Mouse (Mus musculus): ENCODE measurements around the gene Slc48a1. TPM values are rescaled to one million over a fixed set of nuclear protein-coding genes. Genes with fewer than 3 reads are reported as not detected.

Gene Slc48a1
- polyA plus RNA-seq, 1 experiment from 2014 or later: 69.5 TPM

DNA sequence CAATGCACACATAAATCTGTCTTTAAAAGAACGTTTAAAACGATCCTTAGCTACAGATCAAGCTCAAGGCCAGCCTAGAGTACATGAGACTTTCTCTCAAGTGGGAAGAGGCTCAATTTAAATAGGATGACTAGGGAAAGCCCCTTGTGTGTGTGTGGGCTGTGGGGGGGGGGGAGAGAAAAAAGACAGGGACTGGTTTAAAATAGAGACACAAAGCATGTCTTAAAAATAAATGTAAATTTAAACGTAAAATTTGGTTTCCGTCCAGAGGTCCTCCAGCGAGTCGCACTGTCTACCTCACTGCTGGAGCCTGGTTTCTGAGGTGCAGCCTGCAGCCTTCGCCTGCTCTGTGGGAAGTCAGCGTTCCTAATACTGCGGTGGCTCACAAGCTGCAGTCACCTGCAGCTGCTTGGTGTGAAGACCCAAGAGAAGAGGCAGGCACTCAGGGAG is 38.0 kb upstream of the Slc48a1 start:
- no peaks in the 10 kb centered on the region for H3K4me1 ChIP-seq (ENCODE audit: insufficient read depth, low read depth, low read length)
- 78% methylated on average over 9 of the region's 9 CpGs for WGBS
- no peaks in the 10 kb centered on the region for H3K36me3 ChIP-seq (ENCODE audit: insufficient read depth, low read length)
- ATAC-seq (no peak), DNase-seq (ENCODE audit: low spot score) (no peak)
- H3K9ac ChIP-seq (replicated peaks; ENCODE audit: low read depth): no peak overlapping the region
- no peak overlapping the region for H3K27ac ChIP-seq (ENCODE audit: low read length)
- H3K27me3 ChIP-seq (replicated peaks; ENCODE audit: insufficient read depth, low read length): no peaks in the 10 kb centered on the region
- no peak overlapping the region for H3K4me2 ChIP-seq (replicated peaks; ENCODE audit: low read depth, low read length)
- H3K4me3 ChIP-seq (ENCODE audit: low read depth, low read length): no peak overlapping the region
- H3K9me3 ChIP-seq (ENCODE audit: low read length): no peaks in the 10 kb centered on the region
- TF ChIP-seq CTCF (IDR thresholded peaks at IDR 0.05) (no peak), EP300 (IDR thresholded peaks at IDR 0.05) (no peak)

- 71% methylated on average over 12 of the region's 12 CpGs for WGBS
- no peak overlapping the region for H3K27ac ChIP-seq (ENCODE audit: low read length)
- ATAC-seq: no peak
Measured at GRCm38 (mm10) chr15:97741662-97742061, 36.7 kb upstream of the Slc48a1 start.

GRCm38 (mm10) chr15:97742074-97742473 is 36.2 kb upstream of the Slc48a1 start:
- Histone ChIP-seq H3K9me3 (ENCODE audit: low read length) (no peaks in the 10 kb centered on the region), H3K4me2 (replicated peaks; ENCODE audit: low read depth, low read length) (no peak overlapping the region), H3K36me3 (ENCODE audit: insufficient read depth, low read length) (no peaks in the 10 kb centered on the region), H3K27me3 (replicated peaks; ENCODE audit: insufficient read depth, low read length) (no peaks in the 10 kb centered on the region), H3K4me1 (ENCODE audit: insufficient read depth, low read depth, low read length) (no peaks in the 10 kb centered on the region), H3K4me3 (ENCODE audit: low read depth, low read length) (no peak overlapping the region), H3K9ac (replicated peaks; ENCODE audit: low read depth) (no peak overlapping the region), H3K27ac (ENCODE audit: low read length) (no peak overlapping the region)
- TF ChIP-seq EP300 (IDR thresholded peaks at IDR 0.05) (no peak), CTCF (IDR thresholded peaks at IDR 0.05) (no peak)
- DNase-seq (ENCODE audit: low spot score): no peak
- ATAC-seq: no peak
- WGBS: 63% methylated on average over 7 of the region's 7 CpGs

More at GRCm38 (mm10) chr15:97741662-97742061, 36.7 kb upstream of the Slc48a1 start:
- Histone ChIP-seq H3K36me3 (ENCODE audit: insufficient read depth, low read length) (no peaks in the 10 kb centered on the region), H3K27me3 (replicated peaks; ENCODE audit: insufficient read depth, low read length) (no peaks in the 10 kb centered on the region), H3K4me1 (ENCODE audit: insufficient read depth, low read depth, low read length) (no peaks in the 10 kb centered on the region), H3K4me3 (ENCODE audit: low read depth, low read length) (no peak overlapping the region), H3K4me2 (replicated peaks; ENCODE audit: low read depth, low read length) (no peak overlapping the region), H3K9me3 (ENCODE audit: low read length) (no peaks in the 10 kb centered on the region), H3K9ac (replicated peaks; ENCODE audit: low read depth) (no peak overlapping the region)
- no peak for TF ChIP-seq EP300 (IDR thresholded peaks at IDR 0.05)
- no peak for TF ChIP-seq CTCF (IDR thresholded peaks at IDR 0.05)
- no peak for DNase-seq (ENCODE audit: low spot score)

DNA sequence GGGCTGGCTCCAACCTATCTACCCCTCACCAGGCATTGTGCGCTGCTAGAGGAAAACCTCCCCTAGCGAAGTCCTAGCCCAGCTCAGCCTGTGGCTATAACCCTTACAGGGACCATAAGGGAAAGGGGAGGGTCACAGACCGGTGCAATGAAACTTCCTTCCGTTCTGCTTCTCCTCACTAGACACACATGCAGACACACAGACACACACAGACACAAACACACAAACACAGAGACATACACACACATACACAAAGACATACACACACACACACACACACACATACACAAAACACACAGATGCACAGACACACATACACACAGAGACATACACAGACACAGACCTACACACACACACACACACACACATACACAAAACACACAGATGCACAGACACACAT is 35.7 kb upstream of the Slc48a1 start:
- Histone ChIP-seq H3K9me3 (ENCODE audit: low read length) (no peaks in the 10 kb centered on the region), H3K4me1 (ENCODE audit: insufficient read depth, low read depth, low read length) (no peaks in the 10 kb centered on the region), H3K27me3 (replicated peaks; ENCODE audit: insufficient read depth, low read length) (no peaks in the 10 kb centered on the region), H3K9ac (replicated peaks; ENCODE audit: low read depth) (no peak overlapping the region), H3K4me2 (replicated peaks; ENCODE audit: low read depth, low read length) (no peak overlapping the region), H3K36me3 (ENCODE audit: insufficient read depth, low read length) (no peaks in the 10 kb centered on the region), H3K27ac (ENCODE audit: low read length) (no peak overlapping the region), H3K4me3 (ENCODE audit: low read depth, low read length) (no peak overlapping the region)
- WGBS: 49% methylated on average over 4 of the region's 4 CpGs
- DNase-seq (ENCODE audit: low spot score): no peak
- TF ChIP-seq CTCF (IDR thresholded peaks at IDR 0.05) (no peak), EP300 (IDR thresholded peaks at IDR 0.05) (no peak)
- ATAC-seq: no peak

DNA sequence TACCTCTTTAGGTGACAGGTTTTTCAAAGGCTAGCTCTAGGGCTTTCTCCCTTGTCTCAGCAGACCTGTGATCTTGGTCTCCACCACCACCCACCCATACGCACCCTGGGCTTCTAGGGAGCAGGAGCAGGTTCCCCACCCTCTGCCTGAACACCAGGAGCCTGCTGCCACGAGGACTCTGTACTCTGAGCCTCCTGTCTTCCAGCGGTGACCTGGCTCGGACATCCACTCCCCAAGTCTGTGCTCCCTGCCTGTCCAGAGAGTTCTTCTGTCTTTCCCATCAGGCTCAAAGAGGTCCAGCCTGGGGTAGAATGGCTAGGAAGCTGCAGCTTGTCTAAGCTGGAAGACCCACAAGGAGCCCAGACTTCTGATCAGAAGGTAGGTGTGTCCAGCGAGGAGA is 35.1 kb upstream of the Slc48a1 start:
- no peaks in the 10 kb centered on the region for H3K36me3 ChIP-seq (ENCODE audit: insufficient read depth, low read length)
- DNase-seq (ENCODE audit: low spot score): no peak
- TF ChIP-seq CTCF (IDR thresholded peaks at IDR 0.05) (no peak), EP300 (IDR thresholded peaks at IDR 0.05) (no peak)
- no peaks in the 10 kb centered on the region for H3K9me3 ChIP-seq (ENCODE audit: low read length)
- H3K9ac ChIP-seq (replicated peaks; ENCODE audit: low read depth): no peak overlapping the region
- H3K4me1 ChIP-seq (ENCODE audit: insufficient read depth, low read depth, low read length): no peaks in the 10 kb centered on the region
- no peak overlapping the region for H3K4me3 ChIP-seq (ENCODE audit: low read depth, low read length)
- H3K4me2 ChIP-seq (replicated peaks; ENCODE audit: low read depth, low read length): no peak overlapping the region
- no peaks in the 10 kb centered on the region for H3K27me3 ChIP-seq (replicated peaks; ENCODE audit: insufficient read depth, low read length)
- H3K27ac ChIP-seq (ENCODE audit: low read length): no peak overlapping the region
- 80% methylated on average over 5 of the region's 5 CpGs for WGBS
- no peak for ATAC-seq

DNA sequence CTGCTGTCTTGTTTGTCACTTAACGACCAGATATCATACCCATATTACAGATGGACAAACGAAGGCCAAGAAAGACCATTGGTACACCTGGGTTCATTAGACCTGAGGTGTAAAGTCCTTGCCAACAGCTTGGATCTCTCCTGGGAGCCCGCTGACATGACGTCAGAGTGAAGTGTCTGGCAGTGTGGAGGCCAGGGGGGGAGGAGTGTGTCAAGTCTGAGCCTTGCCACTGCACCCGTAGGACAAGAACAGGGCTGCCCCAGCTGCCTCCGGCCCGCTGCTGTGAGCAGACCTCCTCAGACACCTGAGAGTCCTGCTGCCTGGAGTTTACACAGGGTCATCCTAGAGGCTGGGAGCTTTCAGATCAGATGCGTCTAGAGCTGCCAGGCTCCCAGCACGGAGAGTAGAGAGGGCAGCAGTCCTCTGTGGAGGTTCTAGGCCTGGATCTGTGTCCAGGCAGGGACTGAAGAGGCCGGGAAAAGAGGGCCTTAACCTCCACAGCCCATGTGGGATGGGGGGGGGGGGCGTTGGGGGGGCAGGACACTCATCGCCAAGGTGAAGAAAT is 34.3 kb upstream of the Slc48a1 start:
- DNase-seq (ENCODE audit: low spot score): no peak
- TF ChIP-seq EP300 (IDR thresholded peaks at IDR 0.05) (no peak), CTCF (IDR thresholded peaks at IDR 0.05) (no peak)
- Histone ChIP-seq H3K27ac (ENCODE audit: low read length) (no peak overlapping the region), H3K27me3 (replicated peaks; ENCODE audit: insufficient read depth, low read length) (no peaks in the 10 kb centered on the region), H3K4me3 (ENCODE audit: low read depth, low read length) (no peak overlapping the region), H3K9ac (replicated peaks; ENCODE audit: low read depth) (no peak overlapping the region), H3K4me1 (ENCODE audit: insufficient read depth, low read depth, low read length) (no peaks in the 10 kb centered on the region), H3K36me3 (ENCODE audit: insufficient read depth, low read length) (no peaks in the 10 kb centered on the region), H3K9me3 (ENCODE audit: low read length) (no peaks in the 10 kb centered on the region), H3K4me2 (replicated peaks; ENCODE audit: low read depth, low read length) (no peak overlapping the region)
- 53% methylated on average over 12 of the region's 12 CpGs for WGBS
- ATAC-seq: no peak

DNA sequence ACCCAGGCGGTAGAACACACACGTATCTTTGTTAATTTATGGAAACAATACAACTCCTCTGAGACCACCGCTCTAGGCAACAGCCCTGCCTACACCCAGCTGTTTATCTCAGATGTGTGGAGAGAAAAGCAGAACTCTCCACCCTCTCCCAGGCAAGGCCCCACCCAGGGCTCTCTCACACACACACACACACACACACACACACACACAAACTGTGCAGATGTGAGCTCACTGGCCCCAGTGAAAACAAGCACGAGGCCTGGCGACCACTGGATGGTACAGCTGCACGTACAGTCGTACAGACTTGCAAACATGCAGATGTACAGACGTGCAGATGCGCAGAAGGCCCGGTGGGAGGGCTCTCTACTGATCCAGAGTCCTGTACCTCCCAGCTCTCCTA is 33.4 kb upstream of the Slc48a1 start:
- TF ChIP-seq CTCF (IDR thresholded peaks at IDR 0.05) (no peak), EP300 (IDR thresholded peaks at IDR 0.05) (no peak)
- H3K27ac ChIP-seq (ENCODE audit: low read length): no peak overlapping the region
- no peak overlapping the region for H3K4me3 ChIP-seq (ENCODE audit: low read depth, low read length)
- no peak overlapping the region for H3K9ac ChIP-seq (replicated peaks; ENCODE audit: low read depth)
- H3K4me1 ChIP-seq (ENCODE audit: insufficient read depth, low read depth, low read length): no peaks in the 10 kb centered on the region
- peak; percentile 55 for DNase-seq (ENCODE audit: low spot score)
- WGBS: 75% methylated on average over 10 of the region's 10 CpGs
- no peaks in the 10 kb centered on the region for H3K36me3 ChIP-seq (ENCODE audit: insufficient read depth, low read length)
- H3K4me2 ChIP-seq (replicated peaks; ENCODE audit: low read depth, low read length): no peak overlapping the region
- ATAC-seq: peak; percentile 20; the same call in 1 of the 2 replicates
- no peaks in the 10 kb centered on the region for H3K27me3 ChIP-seq (replicated peaks; ENCODE audit: insufficient read depth, low read length)
- no peaks in the 10 kb centered on the region for H3K9me3 ChIP-seq (ENCODE audit: low read length)
